Mouse (Mus musculus): ENCODE measurements at regions not wholly inside any gene's neighbourhood (a gene's known extent, or its start where the extent isn't known, plus 50 kb on each side); places are given as distances from the start of the nearest gene placed in this dataset.
A peak's percentile ranks its signal among the peaks of the same experiment; 100 is the strongest.
"Not testable (repeated sequence)": the region's sequence is repeated elsewhere in the genome, so short reads cannot be mapped to it uniquely, and the experiment has no call there.

DNA sequence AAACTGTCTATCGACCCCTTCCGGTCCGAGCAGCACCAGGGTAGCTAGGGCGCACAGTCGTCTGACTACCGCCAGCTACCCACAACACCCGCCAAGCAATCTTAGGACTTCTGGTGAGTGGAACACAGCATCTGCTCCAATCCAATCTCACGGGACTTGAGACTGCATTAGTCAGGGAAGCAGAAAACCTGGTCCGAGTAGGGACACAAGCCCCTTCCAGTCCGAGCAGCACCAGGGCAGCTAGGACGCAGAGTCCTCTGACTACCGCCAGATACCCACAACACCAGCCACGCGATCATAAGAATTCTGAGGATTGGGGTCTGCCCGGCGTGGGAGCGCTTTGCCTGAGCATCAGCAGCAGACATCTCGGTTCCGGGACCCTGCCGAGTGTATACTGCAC, 79.6 kb downstream of the Gm10715 start:
- DNase-seq (ENCODE audit: low read depth) = not testable (repeated sequence)

DNA sequence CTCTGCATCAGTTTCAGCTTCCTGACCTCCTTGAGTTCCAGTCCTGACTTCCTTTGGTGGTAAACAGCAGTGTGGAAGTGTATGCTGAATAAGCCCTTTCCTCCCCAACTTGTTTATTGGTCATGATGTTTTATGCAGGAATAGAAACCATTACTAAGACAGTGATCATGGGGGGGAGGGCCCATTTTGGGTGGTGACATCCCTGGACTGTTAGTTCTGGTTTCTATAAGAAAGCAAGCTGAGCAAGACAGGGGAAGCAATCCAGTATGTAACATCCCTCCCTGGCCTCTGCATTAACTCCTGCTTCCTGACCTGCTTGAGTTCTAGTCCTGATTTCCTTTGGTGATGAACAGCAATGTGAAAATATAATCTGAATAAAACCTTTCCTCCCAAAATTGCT, 124.5 kb downstream of the Gm10715 start:
- no peak for DNase-seq (ENCODE audit: low read depth)

DNA sequence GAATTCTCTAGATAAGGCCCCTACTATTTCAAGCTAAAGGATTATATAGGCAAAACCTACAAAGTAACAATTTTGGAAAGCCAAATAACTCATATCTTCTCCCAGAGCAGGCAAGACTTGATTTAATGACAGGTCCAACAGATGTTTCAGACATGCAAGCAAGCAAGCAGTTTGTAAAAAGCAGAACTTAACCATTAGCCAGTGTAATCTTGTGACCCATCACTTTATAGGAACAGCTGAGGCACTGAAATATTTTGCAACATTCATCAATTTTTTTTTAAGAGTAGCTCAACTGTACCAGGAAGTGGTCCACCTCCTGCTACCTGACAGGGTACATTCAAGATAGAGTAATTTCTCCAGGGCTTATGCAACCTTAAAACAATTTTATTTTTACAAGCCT, 147.7 kb downstream of the Gm10715 start:
- DNase-seq (ENCODE audit: low read depth) = no peak

DNA sequence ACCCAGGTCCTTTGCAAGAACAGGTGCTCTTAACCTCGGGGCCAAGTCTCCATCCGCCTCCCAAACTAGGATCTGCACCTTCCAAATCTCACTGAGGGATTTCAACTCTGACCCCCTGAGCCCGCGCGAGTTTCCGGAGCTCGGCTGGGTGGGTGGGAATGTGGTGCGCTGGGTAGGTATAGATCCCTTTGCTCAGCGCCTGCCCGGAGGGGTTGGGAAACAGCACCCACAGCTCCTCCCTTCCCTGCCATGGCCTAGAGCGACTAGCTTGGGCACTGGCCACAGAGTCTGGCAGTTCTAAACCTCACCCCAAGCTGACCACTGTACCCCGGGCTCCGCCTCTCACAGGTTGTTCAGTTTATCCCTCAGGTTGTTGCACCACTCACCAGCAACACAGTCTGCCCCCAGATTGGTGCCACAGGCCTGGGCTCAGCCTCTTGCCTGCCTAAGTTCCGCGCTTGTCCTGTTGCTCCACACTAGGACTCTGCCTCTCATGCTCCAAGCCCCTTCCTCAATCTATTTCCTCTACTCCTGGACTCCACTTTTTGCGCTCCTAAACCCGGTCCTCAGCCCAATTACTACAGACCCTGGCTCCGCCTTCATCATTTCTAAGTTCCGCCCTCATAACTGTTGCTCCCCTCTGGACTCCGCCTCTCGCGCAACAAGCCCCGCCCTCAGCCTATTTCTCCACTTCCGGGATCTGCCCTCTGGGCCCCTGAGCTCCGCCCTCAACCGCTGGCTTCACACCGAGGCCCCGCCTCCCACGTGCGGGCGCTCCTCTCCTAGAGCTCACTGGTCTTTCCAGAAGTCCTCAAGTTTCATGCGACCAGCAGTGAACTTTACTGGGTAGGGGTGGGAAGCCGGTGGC, 135.6 kb upstream of the Alkbh8 start:
- no peak for DNase-seq (ENCODE audit: low read depth)

DNA sequence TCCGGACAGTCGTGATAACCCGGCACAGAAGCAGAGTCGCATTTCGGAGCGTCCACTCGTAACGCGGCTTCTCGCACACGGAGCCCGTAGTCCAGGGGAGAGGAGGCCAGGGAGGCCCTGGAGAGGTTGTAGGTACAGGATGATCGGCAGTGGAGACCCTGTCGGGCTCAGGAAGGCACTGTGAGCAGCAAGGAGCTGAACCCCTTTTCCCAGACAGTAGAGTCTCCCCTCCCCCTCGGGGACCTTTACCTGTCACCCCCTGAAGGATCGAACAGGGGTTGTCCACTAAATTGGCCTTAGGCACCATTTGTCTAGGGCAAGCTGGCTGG, 135.0 kb upstream of the Alkbh8 start:
- DNase-seq (ENCODE audit: low read depth) = not testable (repeated sequence)

DNA sequence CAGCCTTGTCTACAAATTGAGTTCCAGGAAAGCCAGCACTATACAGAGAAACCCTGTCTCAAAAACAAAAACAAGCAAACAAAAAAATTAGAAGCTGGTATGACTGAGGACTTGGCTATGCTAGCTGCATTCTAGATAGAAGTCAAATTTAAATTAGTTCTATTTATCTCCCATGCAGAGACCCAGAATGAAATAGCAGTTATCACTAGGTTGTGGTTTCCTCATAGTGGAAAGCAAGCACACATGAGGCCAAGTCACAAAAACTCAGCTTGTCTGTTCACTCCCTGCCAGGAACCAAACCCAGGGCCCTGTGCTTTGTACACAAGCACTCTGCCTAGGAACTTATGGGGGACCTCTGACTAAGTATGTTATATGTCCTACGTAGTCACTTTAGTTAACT, 126.8 kb upstream of the Alkbh8 start:
- DNase-seq (ENCODE audit: low read depth) = not testable (repeated sequence)

DNA sequence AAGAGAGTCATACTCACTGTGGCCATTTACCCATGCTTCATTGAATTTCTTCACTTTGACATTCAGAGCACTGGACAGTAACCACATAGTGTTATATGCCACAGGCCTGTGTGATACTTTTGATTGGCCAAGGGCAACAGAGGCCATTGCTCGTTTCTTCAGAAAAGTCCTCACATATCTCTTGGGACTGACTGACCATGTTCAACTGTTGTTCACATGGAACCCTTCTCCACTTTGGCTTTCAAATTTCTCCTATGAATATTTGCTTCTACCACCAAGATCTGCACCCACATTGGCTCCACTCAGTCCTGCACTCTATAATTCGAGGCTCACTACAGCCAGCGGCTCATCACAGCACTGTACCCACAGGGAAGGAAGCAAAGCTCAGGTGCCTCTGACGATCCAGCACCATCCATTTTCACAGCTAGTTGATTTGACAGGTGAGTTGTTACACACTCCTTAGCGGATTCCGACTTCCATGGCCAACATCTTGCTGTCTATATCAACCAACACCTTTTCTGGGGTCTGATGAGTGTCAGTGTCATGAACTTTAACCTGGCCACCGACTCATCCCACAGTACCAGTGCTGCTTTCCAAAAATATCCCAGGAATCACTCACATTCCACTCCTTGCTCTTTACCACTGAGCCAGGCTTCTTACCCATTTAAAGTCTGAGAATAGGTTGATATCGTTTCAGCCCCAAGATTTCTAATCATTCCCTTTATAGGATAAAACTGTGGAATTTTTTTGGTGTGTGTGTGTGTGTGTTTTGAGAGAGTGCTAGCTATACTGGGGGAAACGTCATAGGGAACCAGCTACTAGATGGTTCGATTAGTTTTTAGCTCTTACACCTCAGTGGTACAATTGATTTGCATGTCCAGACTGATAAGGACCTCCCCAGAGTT, 76.3 kb upstream of the Alkbh8 start:
- DNase-seq (ENCODE audit: low read depth) = peak; percentile 98

DNA sequence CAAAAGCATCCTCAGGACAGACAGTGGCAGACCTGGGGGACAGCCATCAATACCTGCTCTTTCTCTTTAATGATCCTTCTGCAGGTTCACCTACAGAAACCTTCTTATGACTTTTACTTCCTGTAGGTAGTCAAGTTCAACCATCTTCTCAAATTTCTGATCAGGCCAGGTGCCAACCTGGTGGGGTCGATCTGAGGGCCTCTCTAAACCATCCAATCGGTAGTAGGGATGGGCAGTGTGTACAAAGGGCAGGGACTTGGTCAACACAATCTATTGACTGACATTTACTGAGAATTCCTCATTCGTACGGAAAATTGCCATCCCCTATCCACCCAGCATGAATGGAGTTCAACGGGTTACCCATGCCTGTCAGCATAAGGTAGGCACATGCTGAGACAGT, 74.8 kb upstream of the Alkbh8 start:
- peak; percentile 9 for DNase-seq (ENCODE audit: low read depth)

DNA sequence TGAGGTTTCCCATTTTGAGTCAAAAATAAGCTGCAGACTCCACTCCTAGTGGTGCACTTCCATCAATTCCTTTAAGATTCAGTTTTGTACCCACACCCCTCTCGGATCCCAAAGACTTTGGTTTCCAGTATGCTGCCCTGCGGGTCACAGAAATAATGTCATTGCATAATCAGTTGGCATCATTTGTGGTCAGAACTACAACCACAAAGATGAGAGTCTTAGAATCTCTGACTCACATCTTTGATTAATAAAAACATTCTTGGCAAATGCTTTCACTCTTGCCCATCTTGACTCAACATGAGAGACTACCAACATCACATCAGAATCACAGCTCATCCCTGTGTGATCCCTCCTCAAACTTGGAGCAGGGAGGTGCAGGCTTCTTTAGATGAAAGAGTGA, 74.1 kb upstream of the Alkbh8 start:
- DNase-seq (ENCODE audit: low read depth) = no peak

DNA sequence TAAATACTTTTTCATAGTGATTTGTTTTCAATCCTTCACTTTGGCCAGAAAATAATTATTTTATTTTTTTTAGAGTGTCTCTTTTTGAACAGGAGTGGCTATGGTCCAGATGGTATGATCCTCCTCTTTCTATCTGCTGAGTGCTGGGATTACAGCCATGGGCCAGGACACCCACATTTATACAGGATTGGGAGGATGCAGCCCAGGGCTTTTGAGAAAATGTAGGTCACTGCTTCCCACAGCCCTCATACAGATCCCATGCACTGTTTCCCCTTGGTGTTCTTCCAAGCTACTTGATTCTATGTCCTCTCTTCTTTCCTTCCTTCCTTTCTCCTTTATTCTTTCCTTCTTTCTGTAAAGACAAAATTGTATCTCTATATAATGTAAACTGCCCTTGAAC, 70.5 kb upstream of the Alkbh8 start:
- DNase-seq (ENCODE audit: low read depth) = no peak

DNA sequence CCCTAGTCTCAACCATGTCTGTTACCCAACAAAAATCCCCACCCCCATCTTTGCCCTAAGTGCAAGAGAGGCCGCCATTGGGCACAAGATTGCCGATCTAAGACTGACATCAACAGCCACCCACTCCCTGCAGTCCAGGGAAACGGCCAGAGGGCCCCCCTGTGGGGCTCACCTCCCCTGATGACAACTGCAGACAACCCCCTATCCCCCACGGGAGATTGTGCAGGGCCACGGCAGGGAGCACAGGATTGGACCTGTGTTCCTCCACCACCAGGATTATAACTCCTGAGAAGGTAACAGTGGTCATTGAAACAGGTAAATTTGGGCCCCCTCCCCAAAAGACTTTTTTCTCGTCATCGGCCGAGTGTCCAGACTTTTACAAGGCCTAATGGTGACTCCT, 54.4 kb upstream of the Alkbh8 start:
- not testable (repeated sequence) for DNase-seq (ENCODE audit: low read depth)

DNA sequence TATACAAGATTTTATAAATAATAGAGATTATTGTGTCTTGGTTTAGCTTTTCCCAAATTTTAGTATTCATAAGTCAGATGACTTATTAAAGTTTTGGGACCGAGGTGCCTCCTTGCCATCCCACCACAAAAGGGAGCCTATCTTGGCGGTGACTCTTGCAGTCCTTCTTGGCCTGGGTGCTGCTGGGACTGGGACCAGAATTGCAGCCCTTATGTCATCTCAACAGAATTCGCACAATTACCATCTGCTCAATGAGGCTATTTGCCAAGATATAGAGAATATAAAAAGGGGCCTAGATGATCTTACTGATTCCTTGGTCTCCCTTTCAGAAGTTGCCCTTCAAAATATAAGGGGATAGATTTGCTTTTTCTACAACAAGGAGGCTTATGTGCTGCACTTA, 53.0 kb upstream of the Alkbh8 start:
- not testable (repeated sequence) for DNase-seq (ENCODE audit: low read depth)

DNA sequence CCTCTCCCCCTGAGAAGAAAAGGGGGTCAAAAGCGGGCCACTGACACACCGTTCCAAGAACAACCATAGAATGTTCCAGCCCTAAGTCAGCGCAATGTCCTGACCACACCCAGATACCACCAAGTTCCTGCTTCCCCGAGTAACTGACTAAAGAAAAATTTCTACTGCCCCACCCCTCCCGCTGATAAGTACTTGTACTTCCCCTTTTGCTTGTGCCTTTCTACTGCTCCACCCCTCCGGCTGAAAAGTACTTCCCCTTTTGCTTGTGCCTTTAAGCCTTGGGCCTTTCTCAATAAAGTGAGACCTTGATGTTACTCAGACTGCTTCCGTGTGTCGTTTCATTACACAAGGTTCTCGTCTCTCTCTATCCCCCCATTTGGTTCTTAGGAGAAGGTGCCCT, 51.6 kb upstream of the Alkbh8 start:
- not testable (repeated sequence) for DNase-seq (ENCODE audit: low read depth)

All from induced T-regulatory cell, adult 2 months (primary cell).